Mouse (Mus musculus) embryonic fibroblast, embryonic 13.5 days (primary cell): ENCODE results near the gene Rbm20.

ENCODE experiments used
- CTCF ChIP-seq: IDR thresholded peaks from 2 replicates; pipeline ENCODE4 v1.5.1; 2011; ENCODE audit warnings: mild to moderate bottlenecking, control low read depth, low read length, moderate library complexity, borderline replicate concordance; ENCODE audit not compliant: insufficient read depth
- POLR2A ChIP-seq: IDR thresholded peaks from 2 replicates; pipeline ENCODE4 v1.6.1; 2011; ENCODE audit warnings: low read depth, mild to moderate bottlenecking, control low read depth, low read length, moderate library complexity

- no peak for TF ChIP-seq CTCF
- no peak for TF ChIP-seq POLR2A
These were observed 16.9 kb downstream of the Rbm20 start for GRCm38 (mm10) chr19:53694020-53694419.
